Mouse (Mus musculus): ENCODE data around the gene Amigo2.

Amigo2 gene

GRCm38 (mm10) chr15:97246911-97247790 is at the start of gene Amigo2, which contains the start of gene Pced1b:
TSS of gene Amigo2 (minus strand) at chr15:97247287.
TSS of gene Pced1b (plus strand) at chr15:97247107.
- peak; percentile 63 for DNase-seq

- DNase-seq: peak; percentile 15
Observed at GRCm38 (mm10) chr15:97291291-97292050, 44.4 kb upstream of the Amigo2 start.

GRCm38 (mm10) chr15:97290351-97290750 is 43.3 kb upstream of the Amigo2 start:
- no peak for DNase-seq

DNA sequence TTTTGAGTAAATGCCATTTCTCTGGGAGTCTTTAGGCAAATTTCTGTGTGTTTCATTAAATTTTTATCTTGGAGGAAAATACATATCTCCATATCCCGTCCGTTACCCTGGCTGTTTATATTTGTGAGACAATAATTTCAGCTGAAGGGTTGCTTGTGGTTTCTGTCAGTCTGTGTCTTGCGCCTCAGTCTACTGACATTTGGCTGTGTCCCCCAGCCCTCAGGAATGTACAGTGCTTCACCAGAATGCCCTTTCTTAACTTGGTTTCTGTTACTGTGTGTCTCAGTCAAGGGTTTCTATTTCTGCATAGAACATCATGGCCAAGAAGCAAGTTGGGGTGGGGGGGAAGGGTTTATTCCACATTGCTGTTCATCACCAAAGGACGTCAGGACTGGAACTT is 42.1 kb upstream of the Amigo2 start:
- no peak for DNase-seq

DNA sequence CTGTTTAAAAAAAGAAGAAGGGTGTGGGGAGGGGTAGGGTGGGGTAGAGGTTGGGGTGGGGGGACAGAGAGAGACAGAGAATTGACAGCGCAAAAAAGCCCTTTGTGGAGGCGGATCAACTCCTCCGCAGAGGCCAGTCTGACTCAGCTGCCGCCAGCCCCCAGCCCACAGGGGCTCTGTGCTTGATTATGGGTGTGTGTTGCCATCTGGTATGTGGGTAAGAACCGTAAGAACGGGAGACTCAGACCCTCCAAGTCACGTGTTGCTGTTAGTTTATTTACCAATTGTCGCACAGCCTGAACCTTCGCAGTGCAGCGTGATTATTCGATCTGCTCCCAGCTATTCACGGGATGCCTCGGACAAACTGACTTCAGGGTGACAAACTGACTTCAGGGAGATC is 41.6 kb upstream of the Amigo2 start:
- no peak for DNase-seq

DNA sequence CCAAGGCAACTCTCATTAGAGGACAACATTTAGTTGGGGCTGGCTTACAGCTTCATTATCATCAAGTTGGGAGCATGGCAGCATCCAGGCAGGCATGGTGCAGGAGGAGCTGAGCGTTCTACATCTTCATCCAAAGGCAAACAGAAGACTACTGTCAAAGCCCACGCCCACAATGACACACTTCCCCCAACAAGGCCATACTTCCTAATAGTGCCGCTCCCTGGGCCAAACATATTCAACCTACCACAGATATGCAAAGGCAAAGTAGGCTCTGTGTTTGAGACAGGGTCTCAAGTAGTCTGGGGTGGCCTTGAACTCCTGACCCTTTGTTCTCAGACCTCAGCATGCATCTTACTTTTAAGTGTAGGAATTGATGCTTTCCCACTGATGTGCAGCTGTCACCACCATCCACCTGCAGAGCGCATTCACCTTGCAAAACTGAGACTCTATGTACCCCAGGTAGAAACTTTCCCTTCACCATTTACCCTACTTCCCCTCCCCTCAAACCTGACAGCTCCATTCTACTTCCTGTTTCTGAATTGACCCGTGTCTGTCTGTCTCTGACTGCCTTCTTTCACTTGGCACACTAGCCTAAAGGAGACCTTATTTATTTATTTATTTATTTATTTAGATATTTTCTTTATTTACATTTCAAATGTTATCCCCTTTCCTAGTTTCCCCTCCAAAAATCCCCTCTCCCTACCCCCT is 40.5 kb upstream of the Amigo2 start:
- DNase-seq: no peak

- no peak for DNase-seq
Observed at GRCm38 (mm10) chr15:97286731-97287130, 39.6 kb upstream of the Amigo2 start.

GRCm38 (mm10) chr15:97285665-97286212 is 38.7 kb upstream of the Amigo2 start:
- no peak for DNase-seq

- DNase-seq: no peak
Observed at GRCm38 (mm10) chr15:97284201-97284600, 37.1 kb upstream of the Amigo2 start.

DNA sequence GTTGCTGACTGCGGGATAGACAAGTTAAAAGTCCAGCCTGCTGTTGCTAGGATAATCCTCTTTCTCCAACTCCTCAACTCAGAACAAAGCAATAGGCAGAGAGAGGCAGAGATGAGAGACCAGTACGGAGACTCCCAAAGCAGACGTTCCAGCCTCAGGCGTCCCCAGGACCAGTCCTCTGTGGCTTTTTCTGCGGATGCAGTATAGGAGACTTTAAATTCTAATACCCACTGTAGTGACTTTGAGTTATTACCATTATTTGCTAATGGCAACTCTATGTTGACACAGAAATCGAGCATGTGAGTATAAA is 35.4 kb upstream of the Amigo2 start:
- DNase-seq: no peak

GRCm38 (mm10) chr15:97281712-97282571 is 34.9 kb upstream of the Amigo2 start:
- no peak for DNase-seq

GRCm38 (mm10) chr15:97280776-97281175 is 33.7 kb upstream of the Amigo2 start:
- DNase-seq: no peak

GRCm38 (mm10) chr15:97280131-97280530 is 33.0 kb upstream of the Amigo2 start:
- DNase-seq: no peak

- DNase-seq: no peak
Observed at GRCm38 (mm10) chr15:97278340-97278948, 31.4 kb upstream of the Amigo2 start.

DNA sequence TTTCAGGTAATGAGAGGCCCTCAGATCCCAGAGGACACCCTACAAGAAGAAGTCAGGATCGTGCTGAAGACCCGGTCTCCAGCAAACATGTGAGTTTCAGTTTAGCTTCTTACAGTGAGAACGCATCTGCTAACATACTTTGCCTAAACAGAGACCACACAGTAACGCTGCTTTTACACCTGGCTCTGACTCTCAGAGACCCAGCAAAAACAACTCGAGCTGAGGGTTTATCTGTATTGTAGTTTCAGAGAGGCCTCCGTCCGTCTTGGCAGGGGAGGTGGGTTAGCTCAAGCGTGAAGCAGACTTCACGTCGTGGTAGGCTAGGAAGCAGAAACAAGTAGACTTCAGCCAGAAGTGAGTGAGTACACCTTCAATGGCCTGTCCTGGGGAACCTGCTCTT is 30.2 kb upstream of the Amigo2 start:
- DNase-seq: no peak

- DNase-seq: peak; percentile 35
Observed at GRCm38 (mm10) chr15:97276660-97277153, 29.6 kb upstream of the Amigo2 start.

DNA sequence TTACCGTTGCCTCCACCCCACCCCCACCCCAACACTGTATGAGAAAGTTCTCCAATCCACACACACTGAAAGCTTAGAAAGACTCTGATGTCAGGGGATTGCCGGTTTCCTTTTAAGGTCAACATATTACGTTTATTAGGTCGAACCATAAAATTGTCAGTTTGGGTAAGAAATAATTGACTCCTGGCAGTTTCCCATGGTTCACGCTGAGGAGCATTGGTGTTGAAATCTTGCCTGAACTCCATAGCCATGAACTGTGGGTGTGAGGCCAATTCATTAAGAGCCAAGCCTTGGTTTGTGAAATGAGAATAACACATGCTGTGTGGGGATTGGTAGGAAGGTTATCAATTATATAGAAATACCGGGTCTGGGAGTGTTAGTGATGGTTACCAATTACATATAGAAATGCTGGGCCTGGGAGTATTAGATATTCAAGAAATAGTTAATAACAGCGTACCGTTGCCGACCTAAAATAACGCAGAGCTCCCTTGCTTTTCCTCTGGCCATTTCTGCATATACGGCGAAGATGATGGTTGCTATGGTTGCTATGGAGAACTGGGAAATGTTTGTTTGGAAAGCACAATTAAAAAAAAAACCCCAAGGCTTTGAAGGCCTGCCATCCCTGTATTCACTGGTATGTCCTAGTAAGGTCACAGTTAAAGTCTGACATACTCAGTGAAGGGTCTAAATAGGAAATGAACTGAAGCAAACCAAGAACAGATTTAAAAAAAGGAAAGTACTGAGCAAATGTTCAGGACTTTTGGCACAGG is 28.7 kb upstream of the Amigo2 start:
- DNase-seq: no peak

- DNase-seq: no peak
Observed at GRCm38 (mm10) chr15:97272831-97273230, 25.7 kb upstream of the Amigo2 start.

GRCm38 (mm10) chr15:97271985-97272697 is 25.1 kb upstream of the Amigo2 start:
- DNase-seq: no peak

DNA sequence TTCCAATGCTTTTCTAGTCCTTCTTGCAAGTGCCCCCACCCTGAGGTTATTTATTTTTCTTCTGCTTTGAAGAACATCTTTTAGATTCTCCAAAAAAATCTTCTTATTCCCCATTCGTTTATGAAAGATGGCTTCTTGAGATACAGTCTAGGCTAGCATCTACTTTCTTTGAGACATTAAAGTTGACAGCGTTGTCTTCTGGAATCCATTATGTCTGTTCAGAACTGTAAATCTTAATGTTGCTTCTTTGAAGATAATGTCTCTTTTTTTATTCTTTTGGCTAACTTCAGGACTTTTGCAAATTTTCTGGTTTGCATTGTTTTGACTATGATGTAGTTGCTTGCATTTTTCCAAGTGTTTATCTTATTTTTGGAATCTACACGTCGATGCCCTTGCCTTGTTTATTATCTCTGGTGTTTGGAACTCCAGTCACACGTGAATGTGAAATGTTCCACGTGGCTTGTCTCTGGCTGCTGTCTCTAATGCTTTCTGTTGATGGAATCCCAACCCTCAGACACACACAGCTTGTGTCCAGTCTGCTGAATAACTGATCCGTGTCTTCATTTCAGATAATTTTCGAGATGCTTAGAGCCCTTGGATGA is 20.1 kb upstream of the Amigo2 start:
- DNase-seq: peak; percentile 30
